Mouse (Mus musculus): Measurements from ENCODE around the gene Dag1.
A peak's percentile ranks its signal among the peaks of the same experiment; 100 is the strongest.
"Not testable (repeated sequence)": the region's sequence is repeated elsewhere in the genome, so short reads cannot be mapped to it uniquely, and the experiment has no call there.

Gene Dag1

DNA sequence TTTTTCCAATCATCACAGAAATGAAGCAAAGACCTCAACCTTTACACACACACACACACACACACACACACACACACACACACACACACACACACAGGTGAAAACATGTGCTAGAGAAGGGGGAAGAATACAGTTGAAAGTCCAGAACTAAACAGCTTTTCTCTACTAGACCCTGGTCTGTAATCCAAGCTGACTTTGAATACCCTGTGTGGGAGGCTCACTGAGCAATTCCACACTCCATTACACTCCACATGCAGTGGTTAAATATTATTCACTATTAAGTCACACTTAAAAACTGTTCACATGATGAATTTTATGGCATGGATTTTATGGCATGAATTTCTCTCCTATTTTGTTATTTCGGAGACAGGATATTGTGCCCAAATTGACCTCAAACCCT is 40.1 kb downstream of the Dag1 start:
- DNase-seq: no peak

DNA sequence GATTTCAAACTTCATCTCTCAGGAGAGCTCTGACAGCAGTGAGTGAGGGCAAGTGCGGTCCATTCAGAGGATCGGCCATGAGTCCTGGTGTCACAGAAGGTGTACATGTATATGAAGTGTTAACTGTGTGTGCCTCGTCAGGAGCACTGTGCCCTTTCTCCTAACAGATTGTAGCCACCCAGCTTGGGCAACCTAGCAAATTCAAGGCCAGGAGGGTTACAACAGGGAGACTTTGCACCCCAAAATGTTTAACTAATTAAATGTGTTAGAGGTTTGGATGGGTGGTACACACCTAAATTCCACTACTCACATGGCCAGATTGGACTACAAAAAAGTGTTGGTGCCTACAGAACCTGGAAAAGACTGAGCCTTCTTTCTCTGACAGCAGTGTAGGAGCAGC is 42.2 kb downstream of the Dag1 start:
- no peak for DNase-seq

DNA sequence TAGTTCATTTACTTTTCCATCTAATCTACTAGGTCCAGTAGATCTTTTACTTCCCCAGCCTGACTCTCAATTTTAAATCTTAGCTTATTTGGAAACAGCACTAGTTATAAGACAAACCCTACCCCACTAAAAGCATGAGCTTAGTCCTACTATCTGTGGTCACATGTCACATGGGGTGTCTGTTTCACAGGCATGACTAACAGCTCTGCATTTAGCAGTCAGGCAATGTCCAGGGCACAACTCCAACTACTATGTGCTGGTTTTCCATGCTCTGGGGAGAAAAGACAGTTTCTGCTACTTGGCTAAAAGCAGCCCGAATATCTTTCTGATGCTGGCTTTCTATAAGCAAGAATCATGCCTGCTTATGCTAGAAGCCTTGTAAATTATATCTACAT is 43.4 kb downstream of the Dag1 start:
- DNase-seq: no peak

DNA sequence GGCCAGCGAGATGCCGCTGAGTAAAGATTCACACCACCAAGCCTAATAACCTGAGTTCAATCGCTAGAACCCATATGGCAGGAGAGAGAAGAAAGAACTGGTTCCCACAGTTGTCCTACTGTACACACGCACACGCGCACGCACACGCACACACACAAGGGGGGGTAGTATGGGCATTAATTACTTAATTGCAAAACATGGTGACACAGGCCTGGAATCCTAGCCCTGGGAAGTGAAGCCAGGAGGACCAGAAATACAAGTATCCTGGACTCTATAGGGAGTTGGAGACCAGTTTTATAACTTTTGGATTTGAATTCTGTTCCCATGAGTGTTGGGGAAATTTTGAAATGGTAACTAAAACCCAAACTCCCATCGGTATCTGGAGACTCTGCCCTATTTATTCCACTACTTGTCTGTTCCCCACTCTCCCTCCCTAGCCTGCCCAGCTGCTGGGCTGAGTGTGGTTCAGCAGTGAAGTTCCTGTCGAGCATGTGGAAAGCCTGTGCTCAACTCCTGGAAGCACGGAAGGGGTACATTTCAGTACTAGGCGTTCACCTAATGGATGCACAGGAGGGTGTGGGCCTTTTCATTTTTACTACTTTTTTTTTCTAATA is 43.9 kb downstream of the Dag1 start:
- no peak for DNase-seq

DNA sequence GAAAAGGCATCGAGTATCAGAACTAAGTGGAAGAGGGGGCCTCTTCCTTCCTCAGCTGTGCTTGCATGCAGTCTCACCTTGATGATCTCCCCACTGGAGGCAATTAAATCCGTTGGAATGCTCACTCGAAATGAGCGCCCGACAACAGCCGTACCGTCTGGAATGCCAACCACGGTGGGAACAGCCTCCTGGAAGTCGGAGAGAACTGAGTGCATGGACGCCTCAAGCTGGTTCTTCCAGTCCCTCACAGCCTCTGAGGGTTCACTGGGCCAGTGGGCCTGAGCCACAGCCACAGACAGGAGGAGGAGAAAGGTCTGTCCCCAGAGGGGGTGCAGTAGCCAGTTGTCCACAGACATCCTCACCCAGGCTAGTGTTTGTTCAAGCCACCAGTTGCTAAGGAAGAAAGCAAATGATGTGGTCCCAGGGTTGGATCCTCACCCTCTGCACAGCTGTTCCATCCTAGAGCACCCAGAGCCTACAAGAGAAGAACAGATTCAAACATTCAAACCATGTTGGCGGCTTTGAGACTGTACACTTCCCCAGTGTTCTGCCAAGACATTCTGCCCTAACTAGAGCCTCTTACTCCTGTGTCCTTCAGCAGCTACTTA is 45.7 kb downstream of the Dag1 start:
- DNase-seq: no peak

DNA sequence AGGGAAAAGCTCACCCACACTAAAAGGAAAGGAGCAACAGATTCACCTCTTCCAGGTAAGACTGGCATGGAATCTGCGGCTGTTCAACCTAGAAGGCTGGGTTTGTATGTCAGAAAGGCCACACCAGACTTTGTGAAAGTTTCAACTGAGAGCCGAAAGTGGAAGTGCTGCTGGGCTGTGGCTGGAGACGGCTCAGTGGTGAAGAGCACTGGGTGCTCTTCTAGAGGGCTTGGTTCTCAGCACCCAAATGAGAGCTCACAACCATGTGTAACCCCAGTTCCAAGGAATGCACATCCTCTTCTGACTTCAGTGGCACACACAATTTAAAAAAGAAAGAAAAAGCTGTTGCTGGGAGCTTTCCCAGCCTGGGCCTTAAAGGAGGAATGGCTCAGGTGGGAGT is 46.4 kb downstream of the Dag1 start:
- no peak for DNase-seq

DNA sequence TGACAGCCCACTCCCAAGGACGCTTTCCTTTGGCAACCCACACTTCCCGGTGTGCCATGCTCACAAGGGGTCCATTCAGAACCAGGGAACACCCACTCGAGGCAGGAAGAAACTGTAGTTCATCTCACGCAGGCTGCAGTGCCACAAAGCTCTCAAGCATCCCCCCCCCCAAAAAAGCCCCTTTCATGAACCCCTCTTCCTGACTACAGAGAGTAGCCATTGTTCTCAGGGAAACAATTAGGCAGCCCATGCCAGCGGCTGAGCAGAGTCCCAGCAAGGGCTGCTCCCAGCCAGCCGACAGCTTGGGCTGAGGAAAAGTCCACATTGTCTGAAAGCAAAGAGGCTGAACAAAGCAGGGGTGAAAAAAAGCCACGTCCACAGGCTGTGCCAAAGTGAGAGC is 50.7 kb downstream of the Dag1 start:
- no peak for DNase-seq

DNA sequence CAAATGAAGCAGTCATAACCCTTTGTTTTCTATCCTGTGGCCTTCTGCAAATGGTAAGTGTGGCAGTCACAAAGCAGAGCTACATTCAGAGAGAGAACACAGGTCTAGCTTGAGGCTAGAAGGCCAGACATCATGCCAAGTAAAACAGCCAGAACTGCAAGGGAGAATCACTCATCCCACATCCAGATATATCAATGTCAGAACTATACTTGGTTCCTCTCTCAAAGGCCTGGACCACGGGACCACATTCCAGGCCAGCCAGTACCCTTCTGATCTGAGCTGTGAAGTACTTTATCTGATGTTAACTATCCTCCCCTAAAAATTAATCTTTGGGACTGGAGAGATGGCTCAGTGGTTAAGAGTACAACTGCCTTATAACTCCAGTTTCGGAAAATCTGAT is 51.3 kb downstream of the Dag1 start:
- no peak for DNase-seq

DNA sequence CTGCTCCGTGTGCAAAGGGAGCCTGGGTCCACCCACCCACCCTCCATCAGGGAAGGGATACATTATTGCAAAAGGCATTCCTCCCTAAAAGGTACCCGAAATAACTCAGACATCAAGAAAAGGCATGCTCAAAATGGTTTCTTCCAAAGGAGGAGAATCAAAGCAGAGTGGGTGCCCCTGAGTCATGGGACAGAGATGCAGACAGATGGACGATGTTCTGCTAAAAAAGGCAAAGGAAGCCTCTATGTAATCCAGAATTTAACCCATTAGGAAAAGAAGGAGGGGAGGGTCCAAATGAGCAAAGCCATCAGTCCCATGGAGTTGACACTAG is 58.2 kb downstream of the Dag1 start:
- no peak for DNase-seq

DNA sequence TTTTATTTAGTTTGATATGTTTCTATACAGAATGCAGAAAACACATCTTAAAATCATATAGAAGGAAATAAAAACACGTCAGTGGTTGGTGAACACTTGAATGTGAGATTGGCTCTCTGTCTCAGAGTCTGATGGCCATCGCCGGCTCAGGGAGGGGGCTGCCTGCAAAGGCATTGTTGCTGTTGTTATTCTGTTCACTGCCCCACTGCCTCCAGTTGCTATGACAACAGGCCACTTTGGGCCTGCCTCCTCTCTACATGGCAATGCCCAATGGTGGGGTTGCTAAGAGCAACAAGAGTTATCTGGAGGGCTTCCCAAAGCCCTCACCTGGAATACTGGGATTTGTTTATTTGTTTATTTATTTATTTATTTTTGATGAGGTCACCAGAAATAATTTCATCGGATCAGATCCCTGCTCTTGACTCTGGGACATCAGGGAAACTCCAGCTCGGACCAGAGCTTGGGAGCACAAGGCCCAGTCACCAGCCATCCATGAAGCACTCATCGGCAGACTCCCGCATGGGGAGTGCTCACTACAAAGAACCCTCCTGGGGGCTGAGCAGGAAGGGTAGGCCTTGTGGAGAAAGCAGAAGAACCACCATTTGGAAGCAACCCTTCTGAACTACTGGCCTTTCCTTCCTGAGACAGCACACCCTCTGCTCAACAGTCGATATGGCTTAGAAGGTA is 58.7 kb downstream of the Dag1 start:
- no peak for DNase-seq

DNA sequence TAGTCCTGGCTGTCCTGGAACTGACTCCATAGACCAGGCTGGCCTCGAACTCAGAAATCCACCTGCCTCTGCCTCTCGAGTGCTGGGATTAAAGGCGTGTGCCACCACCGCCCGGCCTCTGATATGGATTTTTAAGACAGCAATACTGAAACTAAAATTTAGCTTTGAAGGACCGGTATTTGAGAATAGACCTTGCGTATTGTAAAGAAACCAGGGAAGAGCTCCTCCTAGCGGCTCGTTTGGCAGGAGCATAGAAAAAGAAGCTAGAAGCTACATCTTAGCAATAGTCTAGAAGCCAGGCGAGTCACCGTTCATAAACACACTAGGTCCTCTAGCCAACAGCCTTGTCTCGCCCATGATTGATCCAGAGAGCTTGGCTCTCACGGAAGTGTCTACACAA is 60.7 kb downstream of the Dag1 start:
- DNase-seq: peak; percentile 70 to 72

DNA sequence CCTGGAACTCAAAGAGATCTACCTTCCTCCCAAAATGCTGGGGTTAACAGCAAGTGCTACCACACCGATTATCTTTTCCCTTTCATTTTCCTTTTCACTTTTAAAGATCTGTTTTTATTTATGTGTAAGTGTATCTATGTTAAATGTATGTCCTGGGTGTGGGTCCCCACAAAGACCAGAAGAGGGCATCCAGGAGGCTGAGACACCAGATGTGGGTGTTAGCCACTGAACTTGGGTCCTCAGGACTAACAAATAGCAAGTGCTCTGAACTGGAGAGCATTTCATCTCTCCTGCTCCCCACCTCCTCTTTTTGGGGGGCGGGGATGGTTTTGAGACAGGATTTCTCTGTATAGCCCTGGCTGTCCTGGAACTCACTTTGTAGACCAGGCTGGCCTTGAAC is 61.6 kb downstream of the Dag1 start:
- DNase-seq: no peak

DNA sequence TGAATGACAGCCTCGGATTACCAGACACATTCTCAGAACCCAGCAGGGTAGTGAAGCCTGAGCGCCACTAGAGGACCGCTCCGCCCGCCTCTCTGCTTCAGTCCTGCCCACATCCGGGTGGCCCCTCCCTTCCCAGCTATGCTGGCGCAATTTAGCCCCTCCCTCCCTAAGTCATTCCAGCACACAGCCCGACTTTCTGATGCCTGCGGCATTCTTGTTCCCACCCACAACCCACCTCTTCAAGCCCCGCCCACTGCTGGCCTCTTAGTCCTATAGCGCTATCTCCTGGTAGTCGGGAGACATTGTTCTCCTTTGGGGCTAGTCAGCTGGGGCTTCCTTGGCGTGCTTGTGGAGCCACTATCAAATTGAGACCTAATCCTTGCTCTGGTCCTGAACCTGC is 62.6 kb downstream of the Dag1 start:
- peak; percentile 96 to 97 for DNase-seq

DNA sequence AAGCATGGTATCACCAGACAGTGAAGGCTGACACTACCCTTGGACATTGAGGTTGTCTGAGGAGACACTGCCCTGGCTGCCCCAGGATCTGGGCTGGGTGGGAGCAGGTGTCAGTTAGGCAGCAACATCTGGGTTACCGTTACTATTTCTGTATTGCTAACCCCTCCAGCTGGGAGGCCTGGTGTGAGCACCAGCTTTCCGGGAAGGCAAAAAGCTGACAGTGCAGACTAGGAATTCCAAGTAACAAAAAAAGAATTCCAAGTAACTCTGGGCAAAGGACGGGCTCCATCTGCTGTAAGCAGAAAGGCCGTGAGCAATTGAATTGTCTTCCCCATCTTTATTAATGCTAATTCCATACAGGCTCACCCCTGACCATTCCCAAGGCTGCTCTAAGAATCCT is 65.1 kb downstream of the Dag1 start:
- DNase-seq: no peak

DNA sequence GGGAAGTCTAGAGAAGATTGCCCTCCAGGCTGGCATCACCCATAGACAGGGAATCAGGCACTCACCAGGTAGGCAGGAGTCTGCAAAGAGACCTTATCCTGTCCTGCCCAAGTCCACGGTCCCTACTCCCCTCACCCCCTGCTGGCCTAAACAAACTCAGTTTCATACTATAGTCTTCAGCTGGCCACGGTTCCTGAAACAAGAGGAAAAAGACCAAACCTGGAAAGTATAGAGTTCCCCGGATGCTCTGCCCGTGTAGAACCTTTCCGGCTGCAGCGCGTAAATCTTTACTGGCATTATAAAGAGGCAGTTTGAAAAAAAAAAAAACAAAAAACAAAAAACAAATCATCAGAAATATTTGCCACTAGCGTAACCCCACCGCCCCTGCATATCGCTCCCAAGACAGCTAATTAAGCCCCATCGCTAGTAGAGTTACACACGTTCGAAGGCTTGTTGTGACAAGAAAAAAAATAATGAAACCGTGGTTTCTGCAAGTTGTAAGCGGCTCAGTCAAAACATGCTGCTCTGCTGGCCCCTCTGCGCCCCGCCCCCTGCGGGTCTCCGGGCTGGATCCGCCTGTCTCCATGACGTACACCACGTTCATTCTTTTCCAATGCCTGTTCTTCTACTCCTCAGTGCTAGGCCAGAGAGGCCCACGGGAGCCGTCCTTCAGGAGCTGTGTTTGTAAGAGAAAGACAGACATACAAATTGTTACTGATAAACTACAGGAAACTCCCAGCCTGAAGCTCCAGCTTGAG is 66.7 kb downstream of the Dag1 start:
- DNase-seq: no peak

DNA sequence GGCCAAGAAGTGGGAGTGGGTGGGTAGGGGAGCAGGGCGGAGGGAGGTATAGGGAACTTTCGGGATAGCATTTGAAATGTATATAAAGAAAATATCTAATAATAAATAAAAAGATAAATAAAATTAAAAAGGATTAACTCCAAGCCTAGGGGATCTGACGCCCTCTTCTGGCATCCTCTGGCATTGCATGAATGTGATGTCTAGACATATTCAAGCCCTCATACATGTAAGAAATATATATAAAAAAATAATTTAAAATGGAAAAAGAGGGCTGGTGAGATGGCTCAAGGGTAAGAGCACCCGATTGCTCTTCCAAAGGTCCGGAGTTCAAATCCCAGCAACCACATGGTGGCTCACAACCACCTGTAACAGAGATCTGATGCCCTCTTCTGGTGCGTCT is 67.5 kb downstream of the Dag1 start:
- not testable (repeated sequence) for DNase-seq

DNA sequence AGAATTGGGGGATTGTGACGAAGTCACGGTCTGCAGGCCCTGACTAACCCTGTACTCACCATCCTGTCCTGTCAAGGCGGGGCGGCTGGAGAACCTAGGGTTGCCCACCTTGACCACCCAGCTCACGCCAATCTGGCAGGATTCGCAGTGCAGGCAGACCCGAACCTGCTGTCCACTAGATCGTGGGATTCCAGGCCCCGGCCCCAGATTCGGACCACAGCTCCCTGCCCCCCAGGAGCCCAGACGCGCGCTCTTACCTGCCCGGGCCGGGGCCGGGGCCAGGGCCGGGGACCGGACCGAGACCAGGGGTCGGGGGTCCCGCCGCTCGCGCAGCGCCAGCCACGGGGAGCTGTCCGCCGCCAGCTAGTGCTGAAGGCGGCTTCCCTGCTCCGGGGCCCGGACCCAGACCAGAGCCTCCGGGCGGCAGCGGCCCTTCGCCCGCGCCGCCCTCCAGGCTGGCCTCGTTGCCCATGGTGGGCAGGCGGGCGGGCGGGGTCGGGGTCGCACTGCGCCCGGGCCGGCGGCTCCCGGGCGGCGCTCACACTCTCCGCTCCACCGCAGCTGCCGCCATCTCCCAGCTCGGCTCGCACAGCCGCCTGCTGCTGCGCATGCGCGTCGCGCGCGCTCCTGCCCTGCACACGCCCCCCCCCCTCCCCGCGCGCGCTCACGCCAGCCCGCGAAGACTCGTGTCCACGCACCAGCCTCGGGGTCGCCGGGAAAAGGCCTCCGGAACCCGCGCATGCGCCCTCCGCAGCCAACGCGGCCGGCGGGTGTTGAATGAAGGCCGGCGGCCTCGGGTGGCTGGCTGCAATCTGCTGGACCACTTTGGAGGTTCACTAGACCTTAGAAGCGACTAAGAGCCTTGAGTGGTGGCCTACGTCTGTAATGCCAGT is 73.7 kb downstream of the Dag1 start, which contains the start of gene Bsn:
Gene Bsn (minus strand): TSS at position 598 of the 893 bp plus-strand sequence.
- peak in 1 of 2 experiments; percentile 33 for DNase-seq

DNA sequence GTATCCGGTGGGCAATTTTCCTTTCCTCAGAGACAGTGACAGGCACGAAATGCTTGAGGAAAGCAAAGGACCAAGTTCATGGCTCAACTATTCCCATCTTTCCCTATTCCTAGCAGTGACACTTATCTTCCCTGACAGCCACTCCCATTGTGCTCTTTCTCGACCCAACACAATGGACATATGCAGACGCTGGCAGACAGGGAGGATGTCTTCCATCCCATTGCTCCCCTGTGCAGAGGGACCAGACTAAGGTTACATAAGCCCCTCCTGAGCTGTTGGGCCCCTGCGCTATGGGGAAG is 74.3 kb downstream of the Dag1 start:
- DNase-seq: no peak

DNA sequence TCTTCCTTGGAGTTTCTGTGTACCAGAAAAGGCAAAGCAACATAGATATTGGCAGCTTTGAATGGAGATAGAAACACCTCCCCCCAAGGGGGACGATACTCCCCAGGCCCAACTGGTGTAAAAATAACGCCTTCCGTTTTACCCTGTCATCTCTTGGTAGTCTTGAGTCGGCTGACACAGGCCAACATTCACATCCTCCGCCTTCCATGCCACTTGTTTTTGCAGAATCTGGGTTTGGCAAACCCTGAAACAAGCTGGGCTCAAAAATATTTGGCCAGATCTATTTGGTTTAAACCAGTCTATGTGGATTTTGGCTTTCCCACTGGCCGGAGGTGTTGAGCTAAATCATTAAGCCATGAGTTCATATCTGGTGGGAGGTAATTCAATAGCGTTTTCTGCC is 74.7 kb downstream of the Dag1 start:
- no peak for DNase-seq

DNA sequence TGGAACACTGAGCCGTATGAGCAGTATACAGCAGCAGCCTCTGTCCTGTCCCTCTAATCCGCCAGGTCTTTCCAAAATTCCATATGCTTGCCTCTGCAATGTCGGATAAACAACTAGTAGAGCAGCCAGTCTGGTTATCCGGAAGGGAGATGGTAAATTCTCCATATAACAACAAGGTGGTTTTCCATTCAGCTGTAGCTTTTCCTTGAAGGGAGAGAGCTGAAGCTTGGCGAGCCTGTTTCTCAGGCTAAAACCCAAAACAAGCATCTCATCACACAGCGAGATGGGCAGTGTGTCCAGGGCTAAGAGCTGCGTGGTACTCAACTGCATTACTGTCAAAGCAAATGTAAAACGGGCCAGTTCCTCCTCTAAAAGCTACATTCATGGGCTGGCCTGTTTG is 75.2 kb downstream of the Dag1 start:
- DNase-seq: no peak

DNA sequence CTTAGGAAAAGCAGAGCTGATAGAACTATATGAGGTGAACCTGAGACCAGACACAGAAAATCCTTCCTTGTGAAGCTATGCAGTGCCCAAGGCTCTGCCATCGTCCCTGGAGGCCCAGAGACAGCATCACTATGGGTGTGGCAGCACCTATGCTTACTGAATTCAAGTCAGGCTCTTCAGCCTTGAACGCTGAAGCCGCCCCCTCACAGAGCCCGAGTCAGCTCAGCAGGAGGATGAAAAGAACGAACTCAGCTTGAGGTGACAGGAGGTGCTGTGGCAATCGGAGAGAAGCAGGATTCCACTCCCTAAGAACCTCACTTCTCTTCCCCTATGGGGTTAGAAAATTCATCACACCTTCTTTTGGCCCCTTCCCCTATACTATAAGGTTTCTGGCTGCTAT is 76.1 kb downstream of the Dag1 start:
- no peak for DNase-seq

DNA sequence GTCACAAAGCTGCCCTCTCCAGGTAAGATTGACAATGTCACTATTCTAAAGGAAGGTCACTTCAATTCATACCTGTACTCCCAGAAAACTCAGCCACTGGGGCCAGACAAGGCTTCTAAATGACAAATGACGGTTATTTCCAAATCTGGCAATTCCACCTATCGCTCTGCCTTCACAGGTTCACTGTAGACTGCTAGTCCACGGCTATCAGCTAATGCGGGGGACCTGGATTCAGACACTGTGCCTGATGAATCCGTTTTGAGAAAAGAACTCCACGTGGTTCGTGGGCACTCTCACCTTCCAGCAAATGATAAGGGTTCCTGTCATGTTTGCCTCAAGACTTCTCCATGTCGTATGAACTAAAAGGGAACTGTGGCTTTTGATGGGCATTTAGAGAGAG is 78.0 kb downstream of the Dag1 start:
- DNase-seq: no peak

DNA sequence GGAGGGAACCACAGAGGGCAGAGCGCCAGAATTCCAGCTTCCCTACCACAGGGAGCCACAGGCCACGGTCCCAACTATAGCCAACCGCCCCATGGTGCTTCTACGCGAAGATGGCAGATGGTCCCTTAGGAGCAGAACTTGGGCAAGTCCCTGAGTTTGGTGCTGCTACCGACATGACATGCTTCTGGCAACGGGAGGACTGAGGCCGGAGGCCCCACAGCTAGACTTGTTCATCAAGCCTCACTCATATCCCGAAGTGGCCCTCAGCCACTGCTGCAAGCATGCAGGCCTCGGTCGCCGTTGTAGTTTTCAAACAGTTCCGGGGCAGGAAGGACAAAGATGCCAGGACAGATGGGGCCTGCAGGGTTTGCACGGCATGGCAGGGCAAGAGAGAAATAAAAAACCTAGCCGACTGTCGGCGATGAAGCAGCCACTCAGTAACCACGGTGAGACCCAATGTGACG is 80.2 kb downstream of the Dag1 start:
- no peak for DNase-seq

Measured in lung, adult 18-20 months (tissue).